Mouse (Mus musculus) forebrain, embryonic 12.5 days (tissue): ENCODE results near the gene Spdya. TPM values are rescaled to one million over a fixed set of nuclear protein-coding genes. Genes with fewer than 3 reads are reported as not detected.

Experiments
- ATAC-seq: fragments of 200-750 bp; cut with Nextera tagmentation; 2 replicates; pipeline ENCODE4 v1.8.0; 2017; ENCODE audit warnings: moderate TSS enrichment; ENCODE audit not compliant: low FRiP score
- H3K27ac ChIP-seq: fragments of 300-500 bp; sonication (generic); 2 replicates; pipeline ENCODE4 v1.5.1; 2016; ENCODE audit warnings: mild to moderate bottlenecking
- H3K27me3 ChIP-seq: fragments of 300-500 bp; sonication (generic); 2 replicates; pipeline ENCODE4 v1.6.1; 2016; ENCODE audit warnings: mild to moderate bottlenecking
- H3K36me3 ChIP-seq: fragments of 300-500 bp; sonication (generic); replicated peaks from 2 replicates; pipeline ENCODE4 v1.6.1; 2016; ENCODE audit warnings: mild to moderate bottlenecking
- H3K4me1 ChIP-seq: fragments of 300-500 bp; sonication (generic); 2 replicates; pipeline ENCODE4 v1.6.1; 2016
- H3K4me2 ChIP-seq: fragments of 300-500 bp; sonication (generic); 2 replicates; pipeline ENCODE4 v1.6.1; 2016; ENCODE audit warnings: mild to moderate bottlenecking, moderate library complexity
- H3K4me3 ChIP-seq: fragments of 300-500 bp; sonication (generic); replicated peaks from 2 replicates; pipeline ENCODE4 v1.5.1; 2016; ENCODE audit warnings: mild to moderate bottlenecking
- H3K9ac ChIP-seq: fragments of 300-500 bp; sonication (generic); 2 replicates; pipeline ENCODE4 v1.6.1; 2016; ENCODE audit warnings: mild to moderate bottlenecking
- H3K9me3 ChIP-seq: fragments of 300-500 bp; sonication (generic); 2 replicates; pipeline ENCODE4 v1.6.1; 2016
- WGBS: fragments of 180-500 bp; shearing (Covaris S2); methylation state at CpG from one replicate; pipeline ENCODE4 v1.1.7; 2016; 5-methylcytosine and 5-hydroxymethylcytosine counted together
- polyA plus RNA-seq: library from polyadenylated mRNA; unstranded; fragments of >200 nt; fragmentation: Nextera tagmentation; extraction: Ambion mirVana; gene quantifications from 2 replicates; pipeline ENCODE4 v1.2.1, GENCODE M21; 2016

Gene Spdya
- polyA plus RNA-seq, 1 experiment from 2014 or later = 1.3 TPM

GRCm38 (mm10) chr17:71579176-71579705, 27.4 kb downstream of the Spdya start:
- Histone ChIP-seq H3K36me3 (no peaks in the 10 kb centered on the region), H3K4me2 (no peak overlapping the region), H3K27ac (no peak overlapping the region), H3K27me3 (no peaks in the 10 kb centered on the region), H3K4me3 (no peak overlapping the region), H3K9ac (no peak overlapping the region), H3K4me1 (no peaks in the 10 kb centered on the region), H3K9me3 (no peaks in the 10 kb centered on the region)
- 85% methylated on average over 1 of the region's 1 CpGs for WGBS
- no peak for ATAC-seq

- peak overlapping the region; percentile 58 for H3K9ac ChIP-seq
- peak overlapping the region; percentile 43; the same call in 1 of the 2 replicates for H3K27ac ChIP-seq
- no peaks in the 10 kb centered on the region for H3K36me3 ChIP-seq
- peaks cover 27% of the 10 kb centered on the region for H3K4me1 ChIP-seq
- ATAC-seq = no peak; the same call in 1 of the 2 replicates
- 0 out of 2 replicates have a peak, but pooled peaks cover 5% of the 10 kb centered on the region for H3K27me3 ChIP-seq
- H3K4me2 ChIP-seq = peak overlapping the region; percentile 84
- peak overlapping the region; percentile 66 for H3K4me3 ChIP-seq
- H3K9me3 ChIP-seq = no peaks in the 10 kb centered on the region
- WGBS = under 1% methylated on average over 48 of the region's 48 CpGs
Measured at GRCm38 (mm10) chr17:71597881-71598658, 46.2 kb downstream of the Spdya start.

- Histone ChIP-seq H3K4me3 (peak overlapping the region; percentile 66), H3K4me1 (peaks cover 27% of the 10 kb centered on the region), H3K9me3 (0 out of 2 replicates have a peak, but pooled peaks cover under 1% of the 10 kb centered on the region), H3K27ac (peak overlapping the region; percentile 43; the same call in 1 of the 2 replicates), H3K36me3 (no peaks in the 10 kb centered on the region), H3K27me3 (0 out of 2 replicates have a peak, but pooled peaks cover 7% of the 10 kb centered on the region), H3K4me2 (peak overlapping the region; percentile 84), H3K9ac (peak overlapping the region; percentile 58)
- WGBS = 7% methylated on average over 42 of the region's 42 CpGs
- peak; percentile 98 for ATAC-seq
Measured at GRCm38 (mm10) chr17:71598659-71599554, 47.0 kb downstream of the Spdya start.

- Histone ChIP-seq H3K9ac (peak within 1 kb of the TSS; percentile 92), H3K36me3 (peaks cover 11% of the 10 kb centered on the region), H3K4me1 (peaks cover 18% of the 10 kb centered on the region), H3K4me3 (peak within 1 kb of the TSS; percentile 99), H3K27ac (peak within 1 kb of the TSS; percentile 54), H3K9me3 (no peaks in the 10 kb centered on the region), H3K27me3 (no peaks in the 10 kb centered on the region), H3K4me2 (peak within 1 kb of the TSS; percentile 77)
- WGBS = 6% methylated on average over 40 of the region's 40 CpGs
- ATAC-seq = peak; percentile 100
Measured at GRCm38 (mm10) chr17:71615638-71616318, 63.9 kb downstream of the Spdya start, which contains the start of gene Wdr43. Gene Wdr43 (plus strand): TSS chr17:71615895.

GRCm38 (mm10) chr17:71616319-71617032, 64.6 kb downstream of the Spdya start:
- WGBS = under 1% methylated on average over 70 of the region's 73 CpGs
- Histone ChIP-seq H3K4me1 (peaks cover 18% of the 10 kb centered on the region), H3K4me2 (peak overlapping the region; percentile 77), H3K27me3 (no peaks in the 10 kb centered on the region), H3K4me3 (peak overlapping the region; percentile 99), H3K9me3 (no peaks in the 10 kb centered on the region), H3K9ac (peak overlapping the region; percentile 92), H3K27ac (peak overlapping the region; percentile 54), H3K36me3 (peaks cover 11% of the 10 kb centered on the region)
- ATAC-seq = peak; percentile 60

GRCm38 (mm10) chr17:71617033-71617362, 65.1 kb downstream of the Spdya start:
- WGBS = 1% methylated on average over 10 of the region's 10 CpGs
- Histone ChIP-seq H3K9ac (peak overlapping the region; percentile 92), H3K27ac (no peak overlapping the region), H3K4me2 (peak overlapping the region; percentile 77), H3K36me3 (peaks cover 11% of the 10 kb centered on the region), H3K4me3 (peak overlapping the region; percentile 99), H3K4me1 (peaks cover 18% of the 10 kb centered on the region), H3K27me3 (no peaks in the 10 kb centered on the region), H3K9me3 (no peaks in the 10 kb centered on the region)
- ATAC-seq = no peak

- Histone ChIP-seq H3K27me3 (no peaks in the 10 kb centered on the region), H3K9me3 (no peaks in the 10 kb centered on the region), H3K36me3 (peaks cover 11% of the 10 kb centered on the region), H3K4me3 (no peak overlapping the region), H3K4me1 (peaks cover 18% of the 10 kb centered on the region), H3K4me2 (peak overlapping the region; percentile 77), H3K9ac (no peak overlapping the region), H3K27ac (no peak overlapping the region)
- WGBS = 83% methylated on average over 4 of the region's 4 CpGs
- ATAC-seq = no peak
Measured at GRCm38 (mm10) chr17:71617974-71618373, 66.1 kb downstream of the Spdya start.

- no peak overlapping the region for H3K27ac ChIP-seq
- H3K4me1 ChIP-seq = no peaks in the 10 kb centered on the region
- H3K9ac ChIP-seq = no peak overlapping the region
- no peak for ATAC-seq
- no peaks in the 10 kb centered on the region for H3K9me3 ChIP-seq
- no peak overlapping the region for H3K4me3 ChIP-seq
- peaks cover 76% of the 10 kb centered on the region for H3K36me3 ChIP-seq
- no peaks in the 10 kb centered on the region for H3K27me3 ChIP-seq
- 84% methylated on average over 10 of the region's 10 CpGs for WGBS
- no peak overlapping the region for H3K4me2 ChIP-seq
Measured at GRCm38 (mm10) chr17:71631806-71632205, 79.9 kb downstream of the Spdya start.

- 89% methylated on average over 8 of the region's 8 CpGs for WGBS
- H3K9ac ChIP-seq = no peak overlapping the region
- H3K4me1 ChIP-seq = no peaks in the 10 kb centered on the region
- no peak overlapping the region for H3K27ac ChIP-seq
- no peaks in the 10 kb centered on the region for H3K9me3 ChIP-seq
- no peak overlapping the region for H3K4me3 ChIP-seq
- no peak overlapping the region for H3K4me2 ChIP-seq
- H3K36me3 ChIP-seq = peaks cover 79% of the 10 kb centered on the region
- H3K27me3 ChIP-seq = no peaks in the 10 kb centered on the region
- ATAC-seq = no peak
Measured at GRCm38 (mm10) chr17:71633350-71633749, 81.5 kb downstream of the Spdya start.

- no peak overlapping the region for H3K27ac ChIP-seq
- H3K9me3 ChIP-seq = no peaks in the 10 kb centered on the region
- no peak overlapping the region for H3K4me3 ChIP-seq
- ATAC-seq = no peak
- H3K9ac ChIP-seq = no peak overlapping the region
- no peak overlapping the region for H3K4me2 ChIP-seq
- no peaks in the 10 kb centered on the region for H3K27me3 ChIP-seq
- no peaks in the 10 kb centered on the region for H3K4me1 ChIP-seq
- 93% methylated on average over 8 of the region's 8 CpGs for WGBS
- H3K36me3 ChIP-seq = peaks cover 87% of the 10 kb centered on the region
Measured at GRCm38 (mm10) chr17:71636786-71637185, 84.9 kb downstream of the Spdya start.

- Histone ChIP-seq H3K36me3 (peaks cover 90% of the 10 kb centered on the region), H3K27ac (no peak overlapping the region), H3K4me3 (no peak overlapping the region), H3K4me2 (no peak overlapping the region), H3K9me3 (no peaks in the 10 kb centered on the region), H3K27me3 (no peaks in the 10 kb centered on the region), H3K9ac (no peak overlapping the region), H3K4me1 (no peaks in the 10 kb centered on the region)
- WGBS = 95% methylated on average over 4 of the region's 4 CpGs
- no peak for ATAC-seq
Measured at GRCm38 (mm10) chr17:71637750-71638265, 85.9 kb downstream of the Spdya start.
